Mouse (Mus musculus) forebrain, embryonic 13.5 days (tissue): ENCODE data around the gene Lemd2. TPM values are rescaled to one million over a fixed set of nuclear protein-coding genes. Genes with fewer than 3 reads are reported as not detected.

Experiments
- ATAC-seq: fragments of 200-750 bp; cut with Nextera tagmentation; 2 replicates; pipeline ENCODE4 v1.8.0; 2017
- H3K27ac ChIP-seq: fragments of 300-500 bp; sonication (generic); 2 replicates; pipeline ENCODE4 v1.5.1; 2015; ENCODE audit warnings: inconsistent platforms, mild to moderate bottlenecking, moderate library complexity
- H3K27me3 ChIP-seq: fragments of 300-500 bp; sonication (generic); 2 replicates; pipeline ENCODE4 v1.6.1; 2015; ENCODE audit warnings: mild to moderate bottlenecking, inconsistent platforms
- H3K36me3 ChIP-seq: fragments of 300-500 bp; sonication (generic); 2 replicates; pipeline ENCODE4 v1.6.1; 2015; ENCODE audit warnings: mild to moderate bottlenecking, inconsistent platforms; ENCODE audit not compliant: poor library complexity, severe bottlenecking
- H3K4me1 ChIP-seq: fragments of 300-500 bp; sonication (generic); 2 replicates; pipeline ENCODE4 v1.6.1; 2015; ENCODE audit warnings: inconsistent platforms
- H3K4me2 ChIP-seq: fragments of 300-500 bp; sonication (generic); 2 replicates; pipeline ENCODE4 v1.6.1; 2015; ENCODE audit warnings: inconsistent platforms, mild to moderate bottlenecking, moderate library complexity
- H3K4me3 ChIP-seq: fragments of 300-500 bp; sonication (generic); 2 replicates; pipeline ENCODE4 v1.5.1; 2015; ENCODE audit warnings: mild to moderate bottlenecking, inconsistent platforms
- H3K9ac ChIP-seq: fragments of 300-500 bp; sonication (generic); 2 replicates; pipeline ENCODE4 v1.6.1; 2015; ENCODE audit warnings: mild to moderate bottlenecking, inconsistent platforms
- H3K9me3 ChIP-seq: fragments of 300-500 bp; sonication (generic); replicated peaks from 2 replicates; pipeline ENCODE4 v1.6.1; 2016; ENCODE audit warnings: inconsistent platforms
- WGBS: fragments of 180-500 bp; shearing (Covaris S2); methylation state at CpG from one replicate; pipeline ENCODE4 v1.1.7; 2015; 5-methylcytosine and 5-hydroxymethylcytosine counted together
- polyA plus RNA-seq: library from polyadenylated mRNA; unstranded; fragments of >200 nt; fragmentation: Nextera tagmentation; extraction: Ambion mirVana; gene quantifications from 2 replicates; pipeline ENCODE4 v1.2.1, GENCODE M21; 2015

The Lemd2 gene
- polyA plus RNA-seq, 1 experiment from 2014 or later, result 14.6 TPM

GRCm38 (mm10) chr17:27179681-27180280 is 24.5 kb downstream of the Lemd2 start:
- Histone ChIP-seq H3K9me3 (no peaks in the 10 kb centered on the region), H3K27ac (no peak overlapping the region), H3K27me3 (no peaks in the 10 kb centered on the region), H3K9ac (no peak overlapping the region), H3K4me1 (peaks cover 14% of the 10 kb centered on the region), H3K4me2 (no peak overlapping the region), H3K36me3 (no peaks in the 10 kb centered on the region), H3K4me3 (no peak overlapping the region)
- 72% methylated on average over 12 of the region's 12 CpGs for WGBS
- ATAC-seq, result no peak

- no peak overlapping the region for H3K27ac ChIP-seq
- H3K4me2 ChIP-seq, result no peak overlapping the region
- ATAC-seq, result no peak
- WGBS, result 88% methylated on average over 17 of the region's 17 CpGs
- H3K36me3 ChIP-seq, result no peaks in the 10 kb centered on the region
- H3K4me1 ChIP-seq, result peaks cover 19% of the 10 kb centered on the region
- no peaks in the 10 kb centered on the region for H3K9me3 ChIP-seq
- H3K4me3 ChIP-seq, result no peak overlapping the region
- no peaks in the 10 kb centered on the region for H3K27me3 ChIP-seq
- H3K9ac ChIP-seq, result no peak overlapping the region
Observed at GRCm38 (mm10) chr17:27178427-27179177, 25.7 kb downstream of the Lemd2 start.

GRCm38 (mm10) chr17:27178019-27178418 is 26.2 kb downstream of the Lemd2 start:
- H3K9me3 ChIP-seq, result no peaks in the 10 kb centered on the region
- no peaks in the 10 kb centered on the region for H3K36me3 ChIP-seq
- no peak overlapping the region for H3K4me3 ChIP-seq
- H3K4me1 ChIP-seq, result peaks cover 19% of the 10 kb centered on the region
- H3K27me3 ChIP-seq, result no peaks in the 10 kb centered on the region
- H3K4me2 ChIP-seq, result no peak overlapping the region
- no peak for ATAC-seq
- H3K9ac ChIP-seq, result no peak overlapping the region
- H3K27ac ChIP-seq, result no peak overlapping the region
- 91% methylated on average over 9 of the region's 9 CpGs for WGBS

GRCm38 (mm10) chr17:27176754-27177153 is 27.5 kb downstream of the Lemd2 start:
- Histone ChIP-seq H3K27ac (no peak overlapping the region), H3K36me3 (no peaks in the 10 kb centered on the region), H3K4me3 (no peak overlapping the region), H3K4me1 (peaks cover 19% of the 10 kb centered on the region), H3K4me2 (no peak overlapping the region), H3K9me3 (no peaks in the 10 kb centered on the region), H3K9ac (no peak overlapping the region), H3K27me3 (no peaks in the 10 kb centered on the region)
- no peak for ATAC-seq
- 95% methylated on average over 4 of the region's 4 CpGs for WGBS

GRCm38 (mm10) chr17:27176287-27176686 is 28.0 kb downstream of the Lemd2 start:
- Histone ChIP-seq H3K4me3 (no peak overlapping the region), H3K4me2 (no peak overlapping the region), H3K27me3 (no peaks in the 10 kb centered on the region), H3K4me1 (peaks cover 19% of the 10 kb centered on the region), H3K9ac (no peak overlapping the region), H3K9me3 (no peaks in the 10 kb centered on the region), H3K27ac (peak overlapping the region; percentile 11; the same call in 1 of the 2 replicates), H3K36me3 (no peaks in the 10 kb centered on the region)
- ATAC-seq, result no peak
- 81% methylated on average over 3 of the region's 3 CpGs for WGBS

GRCm38 (mm10) chr17:27175196-27175874 is 28.9 kb downstream of the Lemd2 start:
- H3K27ac ChIP-seq, result peak overlapping the region; percentile 11; the same call in 1 of the 2 replicates
- WGBS, result 28% methylated on average over 14 of the region's 14 CpGs

GRCm38 (mm10) chr17:27173715-27174114 is 30.6 kb downstream of the Lemd2 start:
- Histone ChIP-seq H3K4me2 (no peak overlapping the region), H3K4me3 (no peak overlapping the region), H3K27me3 (no peaks in the 10 kb centered on the region), H3K4me1 (peaks cover 19% of the 10 kb centered on the region), H3K9ac (no peak overlapping the region), H3K9me3 (no peaks in the 10 kb centered on the region), H3K36me3 (no peaks in the 10 kb centered on the region), H3K27ac (no peak overlapping the region)
- WGBS, result 60% methylated on average over 3 of the region's 3 CpGs
- no peak for ATAC-seq

More at GRCm38 (mm10) chr17:27175196-27175874, 28.9 kb downstream of the Lemd2 start:
- Histone ChIP-seq H3K4me2 (no peak overlapping the region), H3K4me3 (no peak overlapping the region), H3K36me3 (no peaks in the 10 kb centered on the region), H3K9me3 (no peaks in the 10 kb centered on the region), H3K9ac (no peak overlapping the region), H3K4me1 (peaks cover 19% of the 10 kb centered on the region), H3K27me3 (no peaks in the 10 kb centered on the region)
- ATAC-seq, result peak; percentile 72; the same call in 1 of the 2 replicates

- WGBS, result 88% methylated on average over 9 of the region's 9 CpGs
Observed at GRCm38 (mm10) chr17:27172459-27172858, 31.8 kb downstream of the Lemd2 start.

GRCm38 (mm10) chr17:27171121-27171520 is 33.1 kb downstream of the Lemd2 start:
- H3K36me3 ChIP-seq, result no peaks in the 10 kb centered on the region
- no peak overlapping the region for H3K4me2 ChIP-seq
- H3K9ac ChIP-seq, result no peak overlapping the region
- H3K27me3 ChIP-seq, result no peaks in the 10 kb centered on the region
- no peaks in the 10 kb centered on the region for H3K9me3 ChIP-seq
- H3K4me1 ChIP-seq, result peaks cover 14% of the 10 kb centered on the region
- no peak for ATAC-seq
- WGBS, result 82% methylated on average over 5 of the region's 5 CpGs
- H3K4me3 ChIP-seq, result no peak overlapping the region
- H3K27ac ChIP-seq, result no peak overlapping the region

More at GRCm38 (mm10) chr17:27172459-27172858, 31.8 kb downstream of the Lemd2 start:
- Histone ChIP-seq H3K9ac (no peak overlapping the region), H3K4me1 (peaks cover 19% of the 10 kb centered on the region), H3K36me3 (no peaks in the 10 kb centered on the region), H3K27ac (no peak overlapping the region), H3K4me3 (no peak overlapping the region), H3K27me3 (no peaks in the 10 kb centered on the region), H3K9me3 (no peaks in the 10 kb centered on the region), H3K4me2 (no peak overlapping the region)
- ATAC-seq, result no peak

- H3K4me2 ChIP-seq, result no peak overlapping the region
- no peak overlapping the region for H3K4me3 ChIP-seq
- H3K9me3 ChIP-seq, result no peaks in the 10 kb centered on the region
- H3K4me1 ChIP-seq, result peaks cover 4% of the 10 kb centered on the region; the same call in 1 of the 2 replicates
- H3K27me3 ChIP-seq, result no peaks in the 10 kb centered on the region
- 73% methylated on average over 11 of the region's 11 CpGs for WGBS
- no peak overlapping the region for H3K9ac ChIP-seq
- no peaks in the 10 kb centered on the region for H3K36me3 ChIP-seq
- H3K27ac ChIP-seq, result no peak overlapping the region
- ATAC-seq, result no peak
Observed at GRCm38 (mm10) chr17:27169952-27170695, 34.1 kb downstream of the Lemd2 start.

GRCm38 (mm10) chr17:27168569-27168968 is 35.7 kb downstream of the Lemd2 start:
- no peak for ATAC-seq
- Histone ChIP-seq H3K27me3 (no peaks in the 10 kb centered on the region), H3K36me3 (no peaks in the 10 kb centered on the region), H3K4me3 (no peak overlapping the region), H3K27ac (no peak overlapping the region), H3K9ac (no peak overlapping the region), H3K4me2 (no peak overlapping the region), H3K9me3 (no peaks in the 10 kb centered on the region), H3K4me1 (no peaks in the 10 kb centered on the region)
- 97% methylated on average over 4 of the region's 4 CpGs for WGBS

- H3K27me3 ChIP-seq, result no peaks in the 10 kb centered on the region
- no peak within 1 kb of the TSS for H3K27ac ChIP-seq
- H3K9me3 ChIP-seq, result no peaks in the 10 kb centered on the region
- no peak for ATAC-seq
- H3K36me3 ChIP-seq, result no peaks in the 10 kb centered on the region
- WGBS, result 67% methylated on average over 4 of the region's 4 CpGs
- H3K9ac ChIP-seq, result no peak within 1 kb of the TSS
- no peaks in the 10 kb centered on the region for H3K4me1 ChIP-seq
- no peak within 1 kb of the TSS for H3K4me3 ChIP-seq
- H3K4me2 ChIP-seq, result no peak within 1 kb of the TSS
Observed at GRCm38 (mm10) chr17:27167545-27167944, 36.7 kb downstream of the Lemd2 start, which contains the start of gene Ip6k3. Gene Ip6k3 (minus strand): TSS chr17:27167795.
